Mouse (Mus musculus): ENCODE measurements around the gene Nedd9. TPM values are rescaled to one million over a fixed set of nuclear protein-coding genes. Genes with fewer than 3 reads are reported as not detected.
"Not testable (repeated sequence)": the region's sequence is repeated elsewhere in the genome, so short reads cannot be mapped to it uniquely, and the experiment has no call there.

The Nedd9 gene
- total and polyA plus RNA-seq, 2 experiments from 2014 or later, result 10.1 to 28.2 TPM

DNA sequence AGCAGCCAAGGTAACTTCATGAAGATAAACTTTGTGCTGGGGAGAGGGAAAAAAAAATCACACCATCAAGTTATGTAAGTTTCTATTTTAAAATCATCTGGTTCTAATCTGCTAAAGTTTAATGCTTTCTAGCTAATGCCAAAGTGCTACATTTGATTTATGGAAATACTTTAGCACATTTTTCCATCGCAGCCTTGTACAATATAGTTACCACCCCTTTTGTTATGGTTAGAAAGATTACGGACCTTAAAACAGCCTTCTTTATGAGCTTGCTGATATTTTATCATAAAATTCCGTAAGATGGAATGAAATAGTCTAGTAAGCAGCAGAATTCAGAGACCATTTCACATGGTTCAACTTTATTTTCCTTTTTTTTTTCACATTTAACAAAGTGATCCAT is 115.6 kb downstream of the Nedd9 start:
- ATAC-seq (ENCODE audit: insufficient read depth, low read depth), result no peak
- Histone ChIP-seq H3K9ac (replicated peaks; ENCODE audit: low read depth, low read length) (no peak overlapping the region), H3K4me3 (ENCODE audit: low read depth, low read length) (no peak overlapping the region), H3K9me3 (replicated peaks; ENCODE audit: control insufficient read depth, low read length) (no peaks in the 10 kb centered on the region), H3K27ac (ENCODE audit: low read depth) (no peak overlapping the region), H3K4me2 (ENCODE audit: low read depth, low read length) (no peak overlapping the region), H3K36me3 (replicated peaks; ENCODE audit: control insufficient read depth, insufficient read depth, low read length) (no peaks in the 10 kb centered on the region), H3K4me1 (ENCODE audit: control insufficient read depth, insufficient read depth) (no peaks in the 10 kb centered on the region), H3K27me3 (ENCODE audit: control insufficient read depth, insufficient read depth, low read length) (no peaks in the 10 kb centered on the region)
- no peak for DNase-seq (ENCODE audit: low spot score)
- TF ChIP-seq CTCF (IDR thresholded peaks at IDR 0.05; ENCODE audit: low read depth) (no peak), EP300 (IDR thresholded peaks at IDR 0.05; ENCODE audit: low read depth) (no peak)
- 74% methylated on average over 3 of the region's 3 CpGs for WGBS

- DNase-seq (ENCODE audit: low spot score), result no peak
- no peak for ATAC-seq (ENCODE audit: insufficient read depth, low read depth)
- no peak overlapping the region for H3K4me2 ChIP-seq (ENCODE audit: low read depth, low read length)
- no peaks in the 10 kb centered on the region for H3K9me3 ChIP-seq (replicated peaks; ENCODE audit: control insufficient read depth, low read length)
- no peak overlapping the region for H3K27ac ChIP-seq (ENCODE audit: low read depth)
- H3K27me3 ChIP-seq (ENCODE audit: control insufficient read depth, insufficient read depth, low read length), result no peaks in the 10 kb centered on the region
- 77% methylated on average over 5 of the region's 5 CpGs for WGBS
- no peaks in the 10 kb centered on the region for H3K4me1 ChIP-seq (ENCODE audit: control insufficient read depth, insufficient read depth)
- H3K36me3 ChIP-seq (replicated peaks; ENCODE audit: control insufficient read depth, insufficient read depth, low read length), result no peaks in the 10 kb centered on the region
- H3K9ac ChIP-seq (replicated peaks; ENCODE audit: low read depth, low read length), result no peak overlapping the region
- no peak overlapping the region for H3K4me3 ChIP-seq (ENCODE audit: low read depth, low read length)
- TF ChIP-seq CTCF (IDR thresholded peaks at IDR 0.05; ENCODE audit: low read depth), result no peak
- TF ChIP-seq EP300 (IDR thresholded peaks at IDR 0.05; ENCODE audit: low read depth), result no peak
These were observed 118.5 kb downstream of the Nedd9 start for GRCm38 (mm10) chr13:41368612-41369011.

DNA sequence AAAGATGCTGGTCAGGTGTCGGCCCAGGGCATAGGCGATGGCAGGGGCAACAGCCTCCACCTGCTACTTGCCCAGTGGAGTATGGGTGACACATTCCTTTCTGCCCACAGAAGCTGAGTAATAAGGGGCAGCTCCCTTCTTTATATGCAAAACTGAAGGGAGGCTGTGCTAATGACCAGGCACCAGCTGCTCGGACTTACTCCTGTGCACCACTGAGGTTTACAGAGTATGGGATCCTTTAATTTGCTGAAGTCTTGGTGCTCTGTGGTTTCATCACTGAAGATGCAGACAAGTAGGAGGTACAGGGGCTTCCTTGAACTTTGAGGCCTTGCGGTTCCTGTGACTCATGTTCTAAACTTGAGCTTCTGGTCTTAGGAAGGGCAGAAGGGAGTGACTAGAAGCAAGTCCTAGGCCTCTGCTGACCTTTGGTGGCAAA is 120.0 kb downstream of the Nedd9 start:
- Histone ChIP-seq H3K9ac (replicated peaks; ENCODE audit: low read depth, low read length) (no peak overlapping the region), H3K9me3 (replicated peaks; ENCODE audit: control insufficient read depth, low read length) (no peaks in the 10 kb centered on the region), H3K27ac (ENCODE audit: low read depth) (no peak overlapping the region), H3K4me3 (ENCODE audit: low read depth, low read length) (no peak overlapping the region), H3K4me1 (ENCODE audit: control insufficient read depth, insufficient read depth) (no peaks in the 10 kb centered on the region), H3K36me3 (replicated peaks; ENCODE audit: control insufficient read depth, insufficient read depth, low read length) (no peaks in the 10 kb centered on the region), H3K4me2 (ENCODE audit: low read depth, low read length) (no peak overlapping the region), H3K27me3 (ENCODE audit: control insufficient read depth, insufficient read depth, low read length) (no peaks in the 10 kb centered on the region)
- WGBS, result 91% methylated on average over 4 of the region's 4 CpGs
- DNase-seq (ENCODE audit: low spot score), result no peak
- TF ChIP-seq CTCF (IDR thresholded peaks at IDR 0.05; ENCODE audit: low read depth) (no peak), EP300 (IDR thresholded peaks at IDR 0.05; ENCODE audit: low read depth) (no peak)
- no peak for ATAC-seq (ENCODE audit: insufficient read depth, low read depth)

DNA sequence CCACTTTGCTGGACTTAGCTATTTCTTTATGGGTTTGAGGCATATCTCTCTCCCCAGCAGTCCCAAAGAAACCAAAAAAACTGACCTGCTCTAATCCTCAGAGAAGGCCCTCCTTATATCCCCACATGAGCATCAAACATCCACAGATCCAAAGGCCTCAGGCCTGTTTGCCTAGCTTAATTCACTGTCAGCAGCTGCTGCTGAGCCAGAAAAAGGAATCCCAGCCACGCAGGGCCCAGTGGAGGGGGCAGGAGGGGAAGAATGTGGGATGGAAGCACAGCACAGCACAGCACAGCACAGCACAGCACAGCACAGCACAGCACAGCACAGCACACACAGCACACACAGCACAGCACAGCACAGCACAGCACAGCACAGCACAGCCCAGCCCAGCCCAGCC is 120.6 kb downstream of the Nedd9 start:
- H3K27me3 ChIP-seq (ENCODE audit: control insufficient read depth, insufficient read depth, low read length); H3K36me3 ChIP-seq (replicated peaks; ENCODE audit: control insufficient read depth, insufficient read depth, low read length); DNase-seq (ENCODE audit: low spot score); H3K9me3 ChIP-seq (replicated peaks; ENCODE audit: control insufficient read depth, low read length); H3K4me3 ChIP-seq (ENCODE audit: low read depth, low read length); H3K9ac ChIP-seq (replicated peaks; ENCODE audit: low read depth, low read length); H3K4me2 ChIP-seq (ENCODE audit: low read depth, low read length); ATAC-seq (ENCODE audit: insufficient read depth, low read depth); H3K27ac ChIP-seq (ENCODE audit: low read depth); H3K4me1 ChIP-seq (ENCODE audit: control insufficient read depth, insufficient read depth): not testable (repeated sequence)
- WGBS, result 29% methylated on average over 1 of the region's 1 CpGs

DNA sequence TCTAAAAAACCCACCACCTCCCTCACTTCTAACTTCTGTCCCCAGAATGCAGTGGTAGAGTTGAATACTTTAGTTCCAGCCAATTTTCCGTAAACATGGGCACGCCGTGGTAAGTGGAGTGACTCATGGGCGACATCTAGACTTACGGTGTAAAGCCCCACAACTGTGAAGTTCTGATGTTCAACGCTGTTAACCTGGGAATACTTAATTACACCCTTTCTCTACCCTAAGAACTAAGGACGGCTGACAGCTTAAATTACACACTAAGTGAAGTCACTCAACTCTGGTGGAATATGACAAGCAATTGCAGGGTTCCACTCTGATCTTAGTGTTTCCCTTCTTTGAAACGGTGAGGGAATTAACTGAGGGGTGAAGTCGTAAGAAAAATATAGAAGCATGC is 122.9 kb downstream of the Nedd9 start:
- ATAC-seq (ENCODE audit: insufficient read depth, low read depth) (no peak), DNase-seq (ENCODE audit: low spot score) (no peak)
- no peak overlapping the region for H3K27ac ChIP-seq (ENCODE audit: low read depth)
- no peaks in the 10 kb centered on the region; the same call in 1 of the 2 replicates for H3K4me1 ChIP-seq (ENCODE audit: control insufficient read depth, insufficient read depth)
- H3K4me2 ChIP-seq (ENCODE audit: low read depth, low read length), result no peak overlapping the region
- H3K9me3 ChIP-seq (replicated peaks; ENCODE audit: control insufficient read depth, low read length), result no peaks in the 10 kb centered on the region
- 89% methylated on average over 9 of the region's 9 CpGs for WGBS
- TF ChIP-seq EP300 (IDR thresholded peaks at IDR 0.05; ENCODE audit: low read depth), result no peak
- no peak for TF ChIP-seq CTCF (IDR thresholded peaks at IDR 0.05; ENCODE audit: low read depth)
- H3K27me3 ChIP-seq (ENCODE audit: control insufficient read depth, insufficient read depth, low read length), result no peaks in the 10 kb centered on the region
- H3K9ac ChIP-seq (replicated peaks; ENCODE audit: low read depth, low read length), result no peak overlapping the region
- no peaks in the 10 kb centered on the region for H3K36me3 ChIP-seq (replicated peaks; ENCODE audit: control insufficient read depth, insufficient read depth, low read length)
- no peak overlapping the region for H3K4me3 ChIP-seq (ENCODE audit: low read depth, low read length)

GRCm38 (mm10) chr13:41362909-41363308 is 124.3 kb downstream of the Nedd9 start:
- 61% methylated on average over 6 of the region's 6 CpGs for WGBS
- no peak overlapping the region for H3K4me2 ChIP-seq (ENCODE audit: low read depth, low read length)
- H3K4me1 ChIP-seq (ENCODE audit: control insufficient read depth, insufficient read depth), result peaks cover 1% of the 10 kb centered on the region; the same call in 1 of the 2 replicates
- ATAC-seq (ENCODE audit: insufficient read depth, low read depth) (no peak), DNase-seq (ENCODE audit: low spot score) (no peak)
- no peak overlapping the region for H3K27ac ChIP-seq (ENCODE audit: low read depth)
- H3K36me3 ChIP-seq (replicated peaks; ENCODE audit: control insufficient read depth, insufficient read depth, low read length), result no peaks in the 10 kb centered on the region
- no peak overlapping the region for H3K9ac ChIP-seq (replicated peaks; ENCODE audit: low read depth, low read length)
- H3K4me3 ChIP-seq (ENCODE audit: low read depth, low read length), result no peak overlapping the region
- no peaks in the 10 kb centered on the region for H3K9me3 ChIP-seq (replicated peaks; ENCODE audit: control insufficient read depth, low read length)
- TF ChIP-seq CTCF (IDR thresholded peaks at IDR 0.05; ENCODE audit: low read depth), result no peak
- H3K27me3 ChIP-seq (ENCODE audit: control insufficient read depth, insufficient read depth, low read length), result no peaks in the 10 kb centered on the region

Measured in heart, postnatal 0 days (tissue).